Mouse (Mus musculus) embryonic facial prominence, embryonic 12.5 days (tissue): ENCODE measurements around the gene Lasp1. TPM values are rescaled to one million over a fixed set of nuclear protein-coding genes. Genes with fewer than 3 reads are reported as not detected.

Experiments used
- ATAC-seq: fragments of 200-750 bp; cut with Nextera tagmentation; 2 replicates; pipeline ENCODE4 v1.8.0; 2017; ENCODE audit not compliant: insufficient number of reproducible peaks, insufficient read depth, low FRiP score, low TSS enrichment
- H3K27ac ChIP-seq: fragments of 300-500 bp; sonication (generic); 2 replicates; pipeline ENCODE4 v1.5.1; 2016; ENCODE audit warnings: mild to moderate bottlenecking
- H3K27me3 ChIP-seq: fragments of 300-500 bp; sonication (generic); 2 replicates; pipeline ENCODE4 v1.6.1; 2016; ENCODE audit warnings: mild to moderate bottlenecking, moderate library complexity
- H3K36me3 ChIP-seq: fragments of 300-500 bp; sonication (generic); 2 replicates; pipeline ENCODE4 v1.6.1; 2016; ENCODE audit warnings: mild to moderate bottlenecking
- H3K4me1 ChIP-seq: fragments of 300-500 bp; sonication (generic); 2 replicates; pipeline ENCODE4 v1.6.1; 2016
- H3K4me2 ChIP-seq: fragments of 300-500 bp; sonication (generic); replicated peaks from 2 replicates; pipeline ENCODE4 v1.6.1; 2016; ENCODE audit warnings: mild to moderate bottlenecking, moderate library complexity
- H3K4me3 ChIP-seq: fragments of 300-500 bp; sonication (generic); 2 replicates; pipeline ENCODE4 v1.5.1; 2016; ENCODE audit warnings: mild to moderate bottlenecking
- H3K9ac ChIP-seq: fragments of 300-500 bp; sonication (generic); 2 replicates; pipeline ENCODE4 v1.6.1; 2016; ENCODE audit warnings: mild to moderate bottlenecking, moderate library complexity
- H3K9me3 ChIP-seq: fragments of 300-500 bp; sonication (generic); 2 replicates; pipeline ENCODE4 v1.6.1; 2016; ENCODE audit warnings: mild to moderate bottlenecking, moderate library complexity
- WGBS: fragments of 180-500 bp; shearing (Covaris S2); methylation state at CpG from one replicate; pipeline ENCODE4 v1.1.7; 2016; 5-methylcytosine and 5-hydroxymethylcytosine counted together
- polyA plus RNA-seq: library from polyadenylated mRNA; unstranded; fragments of >200 nt; fragmentation: Nextera tagmentation; extraction: Ambion mirVana; gene quantifications from 2 replicates; pipeline ENCODE4 v1.2.1, GENCODE M21; 2016

The Lasp1 gene
- 117 and 125 TPM in 2 replicates for polyA plus RNA-seq

DNA sequence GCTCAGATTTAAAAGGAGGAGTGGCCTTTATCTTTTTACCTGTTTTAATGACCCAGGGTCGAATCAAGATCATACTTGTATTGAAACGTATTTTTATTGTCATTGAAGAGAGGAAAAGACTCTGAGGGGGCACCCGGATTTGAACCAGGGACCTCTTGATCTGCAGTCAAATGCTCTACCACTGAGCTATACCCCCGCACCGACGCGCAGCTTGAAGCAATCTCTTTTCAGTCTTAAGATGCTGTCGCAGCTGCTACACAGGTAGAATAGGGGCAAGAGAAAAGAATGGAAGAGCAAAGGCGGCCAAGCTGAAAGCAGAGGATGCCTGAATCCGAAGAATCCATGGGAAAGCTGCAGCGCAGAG lies at the start of gene Lasp1:
Lasp1 (plus strand) TSS at position 219 of the 364 bp plus-strand sequence.
- H3K9ac ChIP-seq: peak within 1 kb of the TSS; percentile 88
- WGBS: 1% methylated on average over 11 of the region's 11 CpGs
- peaks cover 29% of the 10 kb centered on the region for H3K4me1 ChIP-seq
- H3K4me3 ChIP-seq: peak within 1 kb of the TSS; percentile 96
- H3K9me3 ChIP-seq: no peaks in the 10 kb centered on the region
- peak within 1 kb of the TSS; percentile 99 for H3K27ac ChIP-seq
- peak; percentile 25; the same call in 1 of the 2 replicates for ATAC-seq
- H3K4me2 ChIP-seq: peak within 1 kb of the TSS; percentile 72
- H3K27me3 ChIP-seq: no peaks in the 10 kb centered on the region
- no peaks in the 10 kb centered on the region for H3K36me3 ChIP-seq

DNA sequence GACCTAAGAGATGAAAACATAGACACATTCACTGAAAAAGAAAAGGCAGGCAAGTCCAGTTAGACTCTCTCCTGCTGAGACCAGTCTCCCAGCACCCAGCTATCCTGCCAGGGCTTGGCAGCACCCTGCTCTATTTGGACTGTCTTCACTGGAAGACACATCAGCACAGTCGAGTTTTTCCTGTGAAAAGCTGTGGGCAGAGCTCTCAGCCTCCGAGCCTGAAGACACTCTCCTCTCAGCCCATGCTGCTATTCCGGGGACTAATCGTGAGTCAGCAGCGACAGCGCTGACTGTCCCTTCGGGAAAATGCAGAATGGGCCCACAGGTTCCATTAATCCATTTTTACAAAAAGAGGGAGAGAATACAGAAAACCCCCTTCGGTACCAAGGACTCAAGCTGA lies 45.5 kb upstream of the Lasp1 start:
- H3K27ac ChIP-seq: no peak overlapping the region
- no peak for ATAC-seq
- H3K4me2 ChIP-seq: no peak overlapping the region
- H3K9me3 ChIP-seq: no peaks in the 10 kb centered on the region
- peaks cover 83% of the 10 kb centered on the region for H3K36me3 ChIP-seq
- WGBS: 93% methylated on average over 8 of the region's 8 CpGs
- H3K9ac ChIP-seq: no peak overlapping the region
- no peak overlapping the region for H3K4me3 ChIP-seq
- no peaks in the 10 kb centered on the region for H3K27me3 ChIP-seq
- H3K4me1 ChIP-seq: no peaks in the 10 kb centered on the region

DNA sequence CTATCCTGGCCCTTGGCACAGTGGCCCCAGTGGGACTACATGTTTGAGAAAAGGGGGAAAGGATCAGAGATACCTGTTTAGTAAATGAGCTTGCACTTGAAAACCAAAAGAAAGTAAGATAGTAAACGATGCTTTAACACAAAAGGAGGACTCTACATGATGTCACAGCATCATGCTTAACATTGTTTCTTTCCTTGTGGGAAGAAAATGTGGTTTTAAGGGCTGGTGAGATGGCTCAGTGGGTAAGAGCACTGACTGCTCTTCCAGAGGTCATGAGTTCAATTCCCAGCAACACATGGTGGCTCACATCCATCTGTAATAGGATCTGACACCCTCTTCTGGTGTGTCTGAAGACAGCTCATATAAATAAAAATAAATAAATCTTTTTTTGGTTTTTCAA lies 40.7 kb upstream of the Lasp1 start:
- Histone ChIP-seq H3K9me3 (no peaks in the 10 kb centered on the region), H3K4me2 (no peak overlapping the region), H3K4me3 (no peak overlapping the region), H3K27me3 (no peaks in the 10 kb centered on the region), H3K4me1 (no peaks in the 10 kb centered on the region), H3K36me3 (peaks cover 78% of the 10 kb centered on the region), H3K9ac (no peak overlapping the region), H3K27ac (no peak overlapping the region)
- ATAC-seq: no peak
- 88% methylated on average over 1 of the region's 1 CpGs for WGBS

DNA sequence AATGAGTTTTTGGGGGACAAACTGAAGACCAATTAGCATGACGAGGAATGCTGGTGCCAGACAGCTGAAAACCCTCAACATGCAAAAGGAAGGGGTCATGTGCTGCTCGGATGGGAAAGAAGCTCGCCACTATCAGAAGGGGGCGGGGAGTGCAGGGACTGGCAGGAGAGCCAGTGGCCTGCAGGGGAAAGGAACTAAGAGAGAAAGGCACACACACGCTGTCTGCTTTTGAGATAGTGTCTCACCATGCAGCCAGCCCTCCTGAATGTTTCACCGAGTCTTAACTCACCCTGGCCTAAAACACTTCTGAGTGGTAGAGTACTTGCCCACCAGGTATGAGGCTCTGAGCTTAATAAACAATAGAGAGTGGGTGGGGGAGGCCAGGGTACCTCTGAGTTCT lies 39.9 kb upstream of the Lasp1 start:
- WGBS: 87% methylated on average over 6 of the region's 6 CpGs
- H3K36me3 ChIP-seq: peaks cover 76% of the 10 kb centered on the region

DNA sequence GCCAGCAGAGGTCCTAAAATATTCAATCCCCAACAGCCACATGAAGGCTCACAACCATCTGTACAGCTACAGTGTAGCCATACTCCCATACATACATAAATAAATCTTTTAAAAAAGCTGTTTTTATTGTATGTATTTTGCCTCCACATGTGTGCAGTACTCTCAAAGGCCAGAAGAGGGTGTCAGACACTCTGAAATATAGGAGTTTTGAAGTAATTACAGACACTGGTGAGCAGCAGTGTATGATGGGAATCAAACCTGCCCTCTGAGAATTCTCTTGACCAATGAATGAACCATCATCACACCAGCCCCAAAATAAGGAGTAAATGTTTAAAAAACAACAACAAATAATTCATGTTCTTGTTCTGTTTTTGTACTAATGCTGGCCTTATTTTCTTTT lies 37.2 kb upstream of the Lasp1 start:
- no peak overlapping the region for H3K4me2 ChIP-seq
- H3K9ac ChIP-seq: no peak overlapping the region
- H3K4me3 ChIP-seq: no peak overlapping the region
- peaks cover 57% of the 10 kb centered on the region for H3K36me3 ChIP-seq
- H3K27ac ChIP-seq: no peak overlapping the region
- H3K4me1 ChIP-seq: peaks cover 13% of the 10 kb centered on the region; the same call in 1 of the 2 replicates
- no peaks in the 10 kb centered on the region for H3K9me3 ChIP-seq
- no peak for ATAC-seq
- no peaks in the 10 kb centered on the region for H3K27me3 ChIP-seq

More for the DNA sequence above, 39.9 kb upstream of the Lasp1 start:
- no peaks in the 10 kb centered on the region for H3K4me1 ChIP-seq
- no peak for ATAC-seq
- H3K9me3 ChIP-seq: no peaks in the 10 kb centered on the region
- no peak overlapping the region for H3K4me2 ChIP-seq
- no peak overlapping the region for H3K27ac ChIP-seq
- no peaks in the 10 kb centered on the region for H3K27me3 ChIP-seq
- no peak overlapping the region for H3K9ac ChIP-seq
- H3K4me3 ChIP-seq: no peak overlapping the region

DNA sequence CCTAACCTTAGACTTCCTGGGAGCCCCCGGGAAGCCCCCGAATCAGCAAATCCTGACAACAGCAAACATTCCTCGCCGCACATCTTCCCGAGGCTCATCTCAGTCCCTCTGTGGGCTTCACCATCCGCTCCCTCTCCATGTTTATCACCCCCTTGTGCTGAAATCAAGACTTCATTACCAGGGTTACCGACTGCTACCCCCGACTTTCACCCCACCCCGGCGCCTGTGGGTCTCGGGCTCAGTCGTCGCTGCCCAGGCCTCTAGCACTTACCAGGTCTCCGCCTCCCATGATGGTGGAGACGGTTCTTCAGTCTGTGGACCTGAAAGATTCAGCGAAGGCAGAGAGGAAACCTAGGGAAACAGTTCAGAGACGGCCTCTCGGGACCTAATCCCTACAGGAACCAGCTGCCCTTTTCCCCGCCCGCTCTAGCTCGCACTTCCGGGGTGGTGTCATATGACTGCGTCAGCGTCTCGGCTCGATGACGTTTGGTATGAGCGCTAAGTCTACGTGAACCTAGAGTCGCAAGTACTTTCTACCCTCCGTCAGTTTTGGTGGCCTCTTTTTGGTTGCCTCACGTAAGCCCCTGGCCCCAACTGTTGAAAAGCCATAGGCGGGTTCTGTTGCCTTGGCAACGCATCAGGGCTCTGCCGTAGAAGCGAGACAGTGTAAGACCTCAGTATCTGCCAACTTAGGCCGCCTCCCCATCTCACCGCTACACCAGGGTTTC lies 32.5 kb upstream of the Lasp1 start, which contains the start of gene Cwc25:
Cwc25 (minus strand) TSS at position 403 of the 728 bp plus-strand sequence.
- Histone ChIP-seq H3K9me3 (no peaks in the 10 kb centered on the region), H3K4me2 (peak within 1 kb of the TSS; percentile 84), H3K9ac (peak within 1 kb of the TSS; percentile 87), H3K4me1 (peaks cover 13% of the 10 kb centered on the region; the same call in 1 of the 2 replicates), H3K4me3 (peak within 1 kb of the TSS; percentile 94), H3K36me3 (peaks cover 24% of the 10 kb centered on the region), H3K27ac (peak within 1 kb of the TSS; percentile 89), H3K27me3 (no peaks in the 10 kb centered on the region)
- under 1% methylated on average over 38 of the region's 38 CpGs for WGBS
- ATAC-seq: peak; percentile 85

DNA sequence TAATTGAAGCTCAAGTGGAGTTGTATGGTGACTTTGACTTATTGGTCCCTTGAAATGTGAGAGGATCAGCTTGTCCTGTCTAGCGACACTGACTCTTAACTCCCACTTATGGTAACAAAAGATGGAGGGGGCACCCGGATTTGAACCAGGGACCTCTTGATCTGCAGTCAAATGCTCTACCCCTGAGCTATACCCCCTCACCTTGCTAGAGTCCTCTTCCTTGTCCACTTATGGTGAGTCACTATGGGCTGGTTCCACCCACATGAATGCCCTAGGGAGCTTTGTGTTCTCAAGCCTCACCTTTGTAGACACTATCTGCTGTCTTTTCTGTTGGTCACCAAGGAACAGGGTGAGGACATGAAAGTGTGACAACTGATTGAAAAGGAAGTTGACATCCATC lies 29.1 kb upstream of the Lasp1 start:
- no peak overlapping the region for H3K4me2 ChIP-seq
- no peaks in the 10 kb centered on the region for H3K27me3 ChIP-seq
- no peaks in the 10 kb centered on the region for H3K36me3 ChIP-seq
- H3K4me1 ChIP-seq: peaks cover 12% of the 10 kb centered on the region; the same call in 1 of the 2 replicates
- no peaks in the 10 kb centered on the region for H3K9me3 ChIP-seq
- no peak overlapping the region for H3K4me3 ChIP-seq
- ATAC-seq: no peak
- no peak overlapping the region for H3K27ac ChIP-seq
- 45% methylated on average over 2 of the region's 2 CpGs for WGBS
- H3K9ac ChIP-seq: no peak overlapping the region

DNA sequence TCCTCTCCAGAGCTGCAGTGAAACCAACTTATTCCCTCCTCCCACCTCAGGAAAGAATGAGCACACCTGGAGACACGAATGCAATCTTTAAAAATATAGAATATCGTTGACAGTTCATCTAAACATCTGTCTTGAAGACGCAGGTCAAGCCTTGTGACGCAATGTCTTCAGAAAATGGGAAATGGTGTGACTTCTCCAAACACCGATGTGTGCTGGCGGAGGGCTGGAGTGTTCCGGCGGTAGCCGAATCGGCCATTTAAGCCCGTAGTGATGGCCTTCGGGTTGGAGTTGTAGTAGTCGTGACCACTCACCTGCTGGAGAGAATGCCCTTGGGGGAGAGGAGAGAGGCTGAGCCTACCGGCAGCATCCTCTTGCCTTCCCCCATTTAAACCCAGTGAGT lies 27.4 kb upstream of the Lasp1 start:
- ATAC-seq: no peak
- 82% methylated on average over 14 of the region's 14 CpGs for WGBS
- Histone ChIP-seq H3K27ac (no peak overlapping the region), H3K27me3 (no peaks in the 10 kb centered on the region), H3K36me3 (peaks cover 3% of the 10 kb centered on the region), H3K4me2 (no peak overlapping the region), H3K4me1 (no peaks in the 10 kb centered on the region; the same call in 1 of the 2 replicates), H3K4me3 (no peak overlapping the region), H3K9me3 (no peaks in the 10 kb centered on the region), H3K9ac (no peak overlapping the region)

DNA sequence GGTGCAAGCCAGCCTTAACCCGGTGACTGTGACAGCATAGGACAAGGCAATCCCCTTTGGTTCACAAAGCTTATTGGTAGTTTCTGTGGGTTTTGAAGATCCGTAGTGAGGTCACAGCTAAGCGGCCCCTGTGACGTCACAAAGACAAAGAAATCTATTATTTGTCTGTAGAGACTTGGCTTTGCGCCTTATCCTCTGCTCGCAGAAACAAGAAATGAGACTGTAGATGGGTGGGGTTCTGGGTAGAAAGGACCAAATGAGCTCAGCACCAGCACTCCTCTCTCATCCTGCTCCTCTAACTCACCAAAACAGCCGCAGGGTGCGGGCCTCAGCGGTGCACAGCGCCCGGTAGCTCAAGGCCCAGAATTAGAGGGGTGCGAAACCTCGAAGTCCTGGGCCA lies 23.6 kb upstream of the Lasp1 start:
- Histone ChIP-seq H3K4me3 (no peak overlapping the region), H3K9ac (no peak overlapping the region), H3K4me2 (no peak overlapping the region), H3K27me3 (no peaks in the 10 kb centered on the region), H3K27ac (no peak overlapping the region), H3K36me3 (peaks cover 39% of the 10 kb centered on the region), H3K4me1 (peaks cover 5% of the 10 kb centered on the region), H3K9me3 (no peaks in the 10 kb centered on the region)
- no peak for ATAC-seq
- 79% methylated on average over 13 of the region's 13 CpGs for WGBS

DNA sequence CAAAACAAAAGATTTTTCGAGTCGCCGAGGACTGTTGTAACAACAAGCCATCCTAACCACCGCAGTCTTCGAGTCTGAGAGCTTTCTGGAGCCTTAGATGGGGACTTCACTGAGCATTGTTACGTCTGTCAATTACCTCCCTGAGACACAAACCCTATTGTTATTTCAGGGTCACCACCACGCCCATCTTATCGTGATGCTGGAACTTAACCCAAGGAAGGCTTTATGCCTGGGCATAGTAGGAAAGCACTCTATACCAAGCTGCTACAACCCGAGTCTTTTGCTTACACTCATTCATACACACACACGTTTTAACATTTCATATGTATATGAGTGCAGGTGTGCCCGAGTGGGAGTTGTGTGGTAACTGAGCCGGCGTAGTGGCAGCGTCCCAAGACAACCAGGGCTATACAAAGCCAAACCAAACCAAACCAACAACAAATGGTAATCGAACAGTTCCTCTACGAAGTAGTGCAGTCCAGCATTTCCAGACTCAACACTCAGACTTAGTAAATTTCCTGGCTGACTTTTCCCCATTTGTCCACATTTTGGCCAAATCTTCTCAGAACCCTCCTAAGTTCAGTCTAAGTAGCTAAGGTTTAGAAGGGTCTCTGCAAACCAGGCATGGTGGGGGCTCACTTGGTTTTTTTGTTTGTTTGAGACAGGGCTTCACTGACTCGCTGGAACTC lies 22.8 kb upstream of the Lasp1 start, which contains the start of gene 1700001P01Rik:
1700001P01Rik (minus strand) TSS at position 111 of the 689 bp plus-strand sequence.
- H3K27ac ChIP-seq: no peak within 1 kb of the TSS
- no peak for ATAC-seq
- H3K4me3 ChIP-seq: no peak within 1 kb of the TSS
- H3K27me3 ChIP-seq: no peaks in the 10 kb centered on the region
- H3K4me2 ChIP-seq: no peak within 1 kb of the TSS
- H3K9me3 ChIP-seq: no peaks in the 10 kb centered on the region
- H3K9ac ChIP-seq: no peak within 1 kb of the TSS
- 55% methylated on average over 17 of the region's 17 CpGs for WGBS
- peaks cover 12% of the 10 kb centered on the region for H3K4me1 ChIP-seq
- H3K36me3 ChIP-seq: peaks cover 47% of the 10 kb centered on the region

DNA sequence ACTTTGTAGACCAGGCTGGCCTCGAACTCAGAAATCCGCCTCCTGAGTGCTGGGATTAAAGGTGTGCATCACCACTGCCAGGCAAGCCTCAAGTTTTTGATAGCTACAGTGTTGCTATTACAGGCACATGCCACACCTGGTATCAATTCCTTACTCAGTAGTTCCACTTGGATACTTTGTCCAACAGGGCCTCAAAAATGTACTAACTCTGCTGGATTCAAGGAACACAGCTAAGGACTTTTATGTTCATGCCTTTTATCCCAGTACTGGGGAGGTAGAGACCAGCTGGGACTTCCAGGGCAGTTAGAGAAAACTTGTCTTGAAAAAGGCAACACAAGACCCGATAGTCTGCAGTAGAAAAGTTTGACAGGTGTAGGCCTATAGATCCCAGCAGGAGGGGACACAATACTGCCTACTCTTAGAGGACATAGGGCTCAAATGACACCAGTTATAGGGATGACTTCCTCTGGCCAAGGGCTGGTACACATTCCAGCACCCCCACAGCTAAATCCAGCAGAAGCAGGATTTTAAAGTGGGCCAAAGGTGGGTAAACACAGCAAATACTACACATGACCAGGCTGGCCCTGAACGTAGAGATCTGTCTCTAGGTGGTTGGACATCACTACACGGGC lies 22.2 kb upstream of the Lasp1 start:
- H3K27ac ChIP-seq: no peak overlapping the region
- no peak overlapping the region for H3K9ac ChIP-seq
- peaks cover 48% of the 10 kb centered on the region for H3K36me3 ChIP-seq
- 55% methylated on average over 5 of the region's 5 CpGs for WGBS
- H3K4me3 ChIP-seq: no peak overlapping the region
- no peak overlapping the region for H3K4me2 ChIP-seq
- H3K27me3 ChIP-seq: no peaks in the 10 kb centered on the region
- peaks cover 13% of the 10 kb centered on the region for H3K4me1 ChIP-seq
- H3K9me3 ChIP-seq: no peaks in the 10 kb centered on the region
- ATAC-seq: 0 out of 2 replicates have a peak, but pooled peaks have one; percentile 29
